Mouse (Mus musculus): ENCODE results near the gene R3hdm2. TPM values are rescaled to one million over a fixed set of nuclear protein-coding genes. Genes with fewer than 3 reads are reported as not detected.

The R3hdm2 gene
- total and polyA plus RNA-seq, 3 experiments = 8.2 to 60.6 TPM; not detected in 1

GRCm38 (mm10) chr10:127519041-127519701, 139.0 kb downstream of the R3hdm2 start:
- no peak for DNase-seq (ENCODE audit: low read depth, low spot score)
- TF ChIP-seq KAT2A (conservative IDR thresholded peaks at IDR 0.05; ENCODE audit: low read depth, low read length) (no peak), MEF2A (IDR thresholded peaks at IDR 0.05; ENCODE audit: extremely low read depth, insufficient replicate concordance, low read depth, low read length, poor library complexity, severe bottlenecking) (no peak), MYC (IDR thresholded peaks at IDR 0.05; ENCODE audit: low read depth, low read length) (no peak), CTCF (IDR thresholded peaks at IDR 0.05 in 2 of 3, conservative IDR thresholded peaks at IDR 0.05 in 1 of 3; ENCODE audit: control insufficient read depth in 1 of 3, insufficient read depth in 1 of 3, low read depth in 2 of 3, low read length in 3 of 3, poor library complexity in 1 of 3, severe bottlenecking in 1 of 3) (no peak)
- Histone ChIP-seq H3K4me1 (ENCODE audit: control insufficient read depth in 1 of 2, insufficient read depth in 2 of 2, low read length in 2 of 2) (peaks cover 2 to 40% of the 10 kb centered on the region in 2 experiments; a peak in 3 of 4 replicates), H3K4me3 (ENCODE audit: control insufficient read depth in 1 of 2, insufficient read depth in 1 of 2, low read depth in 2 of 2, low read length in 2 of 2) (no peak overlapping the region), H3K79me2 (ENCODE audit: control insufficient read depth, insufficient read depth, low read length, poor library complexity) (peaks cover 29% of the 10 kb centered on the region), H3K27me3 (ENCODE audit: control insufficient read depth in 1 of 2, insufficient read depth in 2 of 2, low read length in 2 of 2) (no peaks in the 10 kb centered on the region), H3K9me3 (replicated peaks; ENCODE audit: insufficient read depth, low read length) (no peaks in the 10 kb centered on the region), H3K36me3 (ENCODE audit: control insufficient read depth in 1 of 2, insufficient read depth in 2 of 2, low read length in 2 of 2) (peaks cover 0 to 26% of the 10 kb centered on the region in 2 experiments; a peak in 3 of 4 replicates), H3K27ac (ENCODE audit: control insufficient read depth, low read depth, low read length) (no peak overlapping the region), H3K9ac (ENCODE audit: control insufficient read depth, low read depth, low read length, poor library complexity, severe bottlenecking) (no peak overlapping the region)

- Histone ChIP-seq H3K4me3 (ENCODE audit: control insufficient read depth in 1 of 2, insufficient read depth in 1 of 2, low read depth in 2 of 2, low read length in 2 of 2) (peak overlapping the region; percentile 65 to 87), H3K79me2 (ENCODE audit: control insufficient read depth, insufficient read depth, low read length, poor library complexity) (peaks cover 29% of the 10 kb centered on the region), H3K9me3 (replicated peaks; ENCODE audit: insufficient read depth, low read length) (no peaks in the 10 kb centered on the region), H3K27me3 (ENCODE audit: control insufficient read depth in 1 of 2, insufficient read depth in 2 of 2, low read length in 2 of 2) (no peaks in the 10 kb centered on the region), H3K36me3 (ENCODE audit: control insufficient read depth in 1 of 2, insufficient read depth in 2 of 2, low read length in 2 of 2) (peaks cover 0 to 24% of the 10 kb centered on the region in 2 experiments; a peak in 3 of 4 replicates), H3K27ac (ENCODE audit: control insufficient read depth, low read depth, low read length) (peak overlapping the region; percentile 97; the same call in 1 of the 2 replicates), H3K4me1 (ENCODE audit: control insufficient read depth in 1 of 2, insufficient read depth in 2 of 2, low read length in 2 of 2) (peaks cover 2 to 32% of the 10 kb centered on the region in 2 experiments; a peak in 3 of 4 replicates), H3K9ac (ENCODE audit: control insufficient read depth, low read depth, low read length, poor library complexity, severe bottlenecking) (peak overlapping the region; percentile 96)
- TF ChIP-seq POLR2AphosphoS5 (IDR thresholded peaks at IDR 0.05; ENCODE audit: borderline replicate concordance, low read depth, low read length) (no peak), NRF1 (IDR thresholded peaks at IDR 0.05; ENCODE audit: insufficient read depth, low read depth, low read length, poor library complexity, severe bottlenecking) (no peak), POLR2A (IDR thresholded peaks at IDR 0.05; ENCODE audit: control insufficient read depth in 1 of 2, insufficient read depth in 1 of 2, low read depth in 1 of 2, low read length in 2 of 2, poor library complexity in 1 of 2) (no peak), MEF2A (IDR thresholded peaks at IDR 0.05; ENCODE audit: extremely low read depth, insufficient replicate concordance, low read depth, low read length, poor library complexity, severe bottlenecking) (no peak), EP300 (IDR thresholded peaks at IDR 0.05; ENCODE audit: low read depth in 1 of 2, low read length in 2 of 2) (no peak), GABPA (IDR thresholded peaks at IDR 0.05; ENCODE audit: low read depth, low read length) (no peak), CHD1 (IDR thresholded peaks at IDR 0.05; ENCODE audit: low read depth, low read length) (no peak), MYB (IDR thresholded peaks at IDR 0.05; ENCODE audit: low read depth, low read length) (no peak), BHLHE40 (IDR thresholded peaks at IDR 0.05; ENCODE audit: borderline replicate concordance, low read depth, low read length) (no peak), GATA1 (IDR thresholded peaks at IDR 0.05; ENCODE audit: low read depth, low read length) (no peak), NELFE (IDR thresholded peaks at IDR 0.05; ENCODE audit: low read depth, low read length) (no peak), CTCF (IDR thresholded peaks at IDR 0.05 in 2 of 3, conservative IDR thresholded peaks at IDR 0.05 in 1 of 3; ENCODE audit: control insufficient read depth in 1 of 3, insufficient read depth in 1 of 3, low read depth in 2 of 3, low read length in 3 of 3, poor library complexity in 1 of 3, severe bottlenecking in 1 of 3) (no peak), HCFC1 (IDR thresholded peaks at IDR 0.05; ENCODE audit: low read depth, low read length) (no peak), ZKSCAN1 (IDR thresholded peaks at IDR 0.05; ENCODE audit: low read depth, low read length) (no peak), MYC (IDR thresholded peaks at IDR 0.05; ENCODE audit: low read depth, low read length) (no peak), USF1 (IDR thresholded peaks at IDR 0.05; ENCODE audit: low read depth, low read length) (no peak), ETS1 (IDR thresholded peaks at IDR 0.05; ENCODE audit: low read depth, low read length) (no peak), MAFK (IDR thresholded peaks at IDR 0.05; ENCODE audit: borderline replicate concordance, low read depth, low read length) (no peak), KAT2A (conservative IDR thresholded peaks at IDR 0.05; ENCODE audit: low read depth, low read length) (no peak), ELF1 (IDR thresholded peaks at IDR 0.05; ENCODE audit: low read depth, low read length) (no peak)
- DNase-seq (ENCODE audit: low read depth, low spot score) = peak; percentile 47
Observed at GRCm38 (mm10) chr10:127519903-127520713, 140.0 kb downstream of the R3hdm2 start.

Measured in MEL (cell line).